Mouse (Mus musculus): ENCODE data around the gene Tmem186.

GRCm38 (mm10) chr16:8620315-8621115, 17.0 kb downstream of the Tmem186 start:
- TF ChIP-seq EP300 (IDR thresholded peaks at IDR 0.05; ENCODE audit: low read depth), result no peak
- no peak for TF ChIP-seq CTCF (IDR thresholded peaks at IDR 0.05; ENCODE audit: low read depth)

Data from liver, postnatal 0 days (tissue).